Mouse (Mus musculus) c-Kit-positive CD71-negative TER-119-negative erythroid progenitor cells, embryonic 14.5 days (primary cell): ENCODE results near the gene Uqcrh.

Source experiments
- DNase-seq: peaks from one replicate; pipeline ENCODE4 v3.0.0-alpha.2; 2013; ENCODE audit warnings: low read depth

Uqcrh gene

GRCm38 (mm10) chr4:116074861-116075620 lies at the start of gene Uqcrh, which contains the start of gene Lrrc41:
Gene Uqcrh, minus strand, starts transcription at chr4:116075071.
Gene Lrrc41, plus strand, starts transcription at chr4:116075269.
- DNase-seq, result peak; percentile 86

GRCm38 (mm10) chr4:116123602-116124519 lies 49.0 kb upstream of the Uqcrh start, which contains the start of the genes Rad54l and Pomgnt1:
Gene Rad54l, minus strand, starts transcription at chr4:116123690.
Gene Pomgnt1, plus strand, starts transcription at chr4:116123840.
- peak; percentile 87 for DNase-seq

GRCm38 (mm10) chr4:116122762-116123161 lies 47.9 kb upstream of the Uqcrh start:
- no peak for DNase-seq

GRCm38 (mm10) chr4:116111486-116111885 lies 36.6 kb upstream of the Uqcrh start:
- DNase-seq, result no peak

GRCm38 (mm10) chr4:116110695-116111094 lies 35.8 kb upstream of the Uqcrh start:
- DNase-seq, result no peak

GRCm38 (mm10) chr4:116105278-116105677 lies 30.4 kb upstream of the Uqcrh start:
- no peak for DNase-seq

- no peak for DNase-seq
Measured at GRCm38 (mm10) chr4:116100959-116101358, 26.1 kb upstream of the Uqcrh start.

- no peak for DNase-seq
Measured at GRCm38 (mm10) chr4:116097211-116097610, 22.3 kb upstream of the Uqcrh start.

- DNase-seq, result no peak
Measured at GRCm38 (mm10) chr4:116096291-116096690, 21.4 kb upstream of the Uqcrh start.

GRCm38 (mm10) chr4:116088510-116089249 lies 13.8 kb upstream of the Uqcrh start:
- DNase-seq, result no peak

- no peak for DNase-seq
Measured at GRCm38 (mm10) chr4:116077240-116078095, 2.6 kb upstream of the Uqcrh start.

- DNase-seq, result no peak
Measured at GRCm38 (mm10) chr4:116076369-116077231, 1.7 kb upstream of the Uqcrh start.

GRCm38 (mm10) chr4:116075631-116076368 lies 929 bp upstream of the Uqcrh start:
- peak; percentile 32 for DNase-seq

- peak; percentile 36 for DNase-seq
Measured at GRCm38 (mm10) chr4:116074145-116074675, 661 bp downstream of the Uqcrh start.

- DNase-seq, result peak; percentile 19
Measured at GRCm38 (mm10) chr4:116073146-116073545, 1.7 kb downstream of the Uqcrh start.

- no peak for DNase-seq
Measured at GRCm38 (mm10) chr4:116070116-116070515, 4.8 kb downstream of the Uqcrh start.

- DNase-seq, result no peak
Measured at GRCm38 (mm10) chr4:116063855-116064254, 11.0 kb downstream of the Uqcrh start.

GRCm38 (mm10) chr4:116059012-116059726 lies 15.7 kb downstream of the Uqcrh start:
- DNase-seq, result no peak
